Mouse (Mus musculus): ENCODE measurements at regions not wholly inside any gene's neighbourhood (a gene's known extent, or its start where the extent isn't known, plus 50 kb on each side); places are given as distances from the start of the nearest gene placed in this dataset.

DNA sequence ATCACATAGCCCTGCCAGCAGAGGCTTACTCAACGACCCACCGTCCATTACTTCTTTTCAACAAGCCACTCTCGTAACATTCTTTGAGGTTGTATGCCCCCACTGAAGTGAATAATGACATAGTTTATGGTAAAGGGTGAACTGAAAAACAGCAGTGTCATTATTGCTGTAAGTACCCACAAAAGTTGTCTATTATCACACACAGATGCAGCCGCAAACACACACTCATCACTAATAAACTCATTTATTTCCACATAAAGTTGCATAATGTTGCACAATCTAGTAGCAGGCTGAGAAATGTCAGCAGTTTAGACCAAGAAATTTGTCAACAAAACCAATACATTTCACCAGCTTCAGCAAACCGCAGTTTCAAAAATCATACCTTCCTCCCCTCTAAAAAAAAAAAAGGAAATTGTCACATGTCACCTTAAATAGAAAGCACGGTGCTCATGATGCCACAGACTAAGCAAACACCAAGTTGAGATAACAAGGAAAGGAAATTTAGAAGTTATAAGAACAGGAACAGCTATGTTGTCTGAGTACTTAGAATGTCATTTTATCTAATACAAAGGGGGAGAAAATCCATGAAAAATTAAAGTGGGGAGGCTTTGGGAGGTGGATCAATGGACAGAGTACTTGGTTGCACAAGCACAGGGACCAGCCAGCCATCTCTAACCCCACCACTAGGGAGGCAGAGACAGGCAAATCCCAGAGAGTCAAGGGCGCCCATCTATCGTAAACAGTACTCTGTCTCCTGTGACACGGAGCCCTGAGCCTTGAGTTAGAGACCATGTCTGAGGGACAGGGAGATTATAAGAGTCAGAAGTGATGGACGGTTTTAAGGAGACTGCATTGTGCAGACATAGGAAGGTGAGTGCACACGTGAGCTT, 195.9 kb downstream of the Hlx start:
- DNase-seq (ENCODE audit: low spot score in 2 of 2), result no peak

DNA sequence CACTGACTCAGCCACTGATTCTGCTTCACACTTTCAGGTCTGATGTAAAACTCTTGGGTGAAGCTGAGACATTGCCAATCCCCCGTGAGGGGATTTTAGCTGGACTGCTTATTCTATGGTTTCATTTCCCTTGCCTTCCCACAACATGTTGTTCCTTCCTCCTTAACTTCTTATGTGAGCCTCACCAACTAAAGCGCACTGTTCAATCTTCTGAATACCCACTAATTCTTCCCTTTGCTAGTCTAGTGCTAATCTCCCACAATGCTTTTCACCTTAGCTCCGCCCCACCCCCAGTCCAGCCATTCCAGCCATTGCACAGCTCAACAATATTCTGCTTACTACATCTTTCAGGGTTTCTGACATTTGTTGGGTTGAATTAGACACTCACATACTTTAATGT, 196.7 kb downstream of the Hlx start:
- DNase-seq (ENCODE audit: low spot score in 2 of 2), result no peak

DNA sequence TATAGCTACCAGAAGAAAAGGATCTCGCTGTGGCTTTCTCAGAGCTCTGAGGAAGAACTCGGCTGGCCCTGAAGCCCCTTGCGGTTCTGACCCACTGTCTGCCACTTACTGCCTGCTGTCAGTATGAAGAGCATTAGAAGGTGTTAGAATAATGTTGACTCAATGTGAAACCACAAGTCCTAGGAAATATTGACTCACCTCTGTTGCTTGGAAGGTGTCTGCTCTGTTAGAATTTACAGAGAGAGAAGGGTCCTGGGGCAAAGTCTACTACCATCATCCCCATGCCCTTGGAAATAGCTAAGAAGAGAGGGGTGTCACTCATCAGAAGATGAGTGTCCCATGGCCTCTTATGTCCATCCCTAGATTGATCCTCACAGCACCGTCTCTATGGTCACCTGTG, 197.9 kb downstream of the Hlx start:
- no peak for DNase-seq (ENCODE audit: low spot score in 2 of 2)

DNA sequence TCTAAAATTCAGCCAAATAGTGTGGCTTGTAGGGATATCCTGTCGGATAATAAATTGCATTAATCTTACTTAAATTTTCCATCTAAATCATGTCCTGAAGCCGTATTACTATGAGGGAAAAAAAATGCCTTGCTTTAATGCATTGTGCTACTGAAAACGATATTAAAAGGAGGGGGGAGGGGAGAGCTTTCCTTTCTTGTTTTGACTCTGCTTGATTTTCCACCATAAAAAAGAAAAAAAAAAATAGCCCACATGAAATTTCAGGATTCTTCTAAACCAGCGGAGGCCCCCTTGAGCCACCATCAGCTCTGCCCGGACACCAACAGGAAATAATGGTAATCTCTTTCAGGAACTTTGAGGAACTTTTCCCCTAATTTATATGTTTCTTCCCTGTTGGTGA, 198.5 kb downstream of the Hlx start:
- DNase-seq (ENCODE audit: low spot score in 2 of 2), result no peak

DNA sequence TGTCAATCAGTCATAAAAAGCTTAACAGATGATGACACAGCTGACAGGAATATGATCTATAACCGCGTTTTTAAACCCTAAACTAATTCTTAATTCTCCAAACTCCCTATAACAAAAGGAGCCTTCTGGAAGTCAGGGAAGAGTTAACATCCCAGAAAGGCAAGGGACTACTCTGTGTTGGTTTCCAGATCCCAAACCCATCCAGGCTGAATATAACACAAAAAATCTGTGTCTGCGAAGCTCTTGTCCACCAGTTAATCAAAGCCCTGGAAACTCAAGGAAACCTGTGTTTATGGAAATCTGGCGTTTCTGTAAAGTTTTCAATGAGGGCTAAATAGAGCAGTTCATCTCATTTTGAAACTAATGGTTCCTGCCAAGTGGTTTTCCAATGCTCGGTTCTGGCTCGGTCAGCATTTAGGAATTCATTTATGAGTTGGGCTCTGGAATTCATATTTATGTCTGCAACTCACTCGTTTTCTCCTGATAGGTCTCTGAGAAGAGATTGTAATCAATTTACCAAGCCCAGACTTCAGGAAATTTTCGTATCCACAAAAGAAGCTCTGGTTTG, 199.8 kb downstream of the Hlx start:
- DNase-seq (ENCODE audit: low spot score in 2 of 2), result no peak

DNA sequence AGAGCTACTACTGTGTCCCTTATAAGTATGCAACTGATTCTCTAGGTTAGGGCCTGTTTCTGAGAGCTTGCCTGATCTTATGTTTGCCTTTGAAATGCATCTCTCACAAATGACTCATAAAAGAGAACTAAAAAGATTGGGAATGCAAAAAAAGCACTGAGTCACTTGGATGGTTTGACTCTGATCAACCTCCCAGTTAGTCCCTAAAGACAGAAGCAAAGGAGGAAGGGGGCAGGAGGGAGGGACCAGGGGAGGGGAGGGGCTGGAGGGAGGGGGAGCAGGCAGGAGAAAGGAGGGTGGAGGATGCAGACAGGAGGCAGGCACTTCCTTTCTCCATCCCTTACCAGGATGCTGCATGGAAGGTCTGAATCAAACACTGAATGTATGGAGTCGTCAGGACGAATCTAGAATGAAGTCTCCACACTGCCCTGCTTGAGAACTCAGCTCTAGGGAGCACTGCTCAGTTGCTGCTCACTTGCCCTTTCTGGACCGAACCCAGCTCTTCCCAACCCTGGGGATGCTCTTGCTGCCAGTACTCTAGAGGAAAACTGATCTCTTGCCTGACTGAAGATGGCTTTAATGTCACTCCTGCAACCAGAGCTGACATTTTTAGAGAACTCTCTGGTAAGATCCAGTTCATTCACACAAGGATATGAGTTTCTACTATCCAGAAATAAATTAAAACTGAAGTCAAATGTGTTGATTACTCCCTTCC, 201.7 kb downstream of the Hlx start:
- DNase-seq (ENCODE audit: low spot score in 2 of 2), result no peak

DNA sequence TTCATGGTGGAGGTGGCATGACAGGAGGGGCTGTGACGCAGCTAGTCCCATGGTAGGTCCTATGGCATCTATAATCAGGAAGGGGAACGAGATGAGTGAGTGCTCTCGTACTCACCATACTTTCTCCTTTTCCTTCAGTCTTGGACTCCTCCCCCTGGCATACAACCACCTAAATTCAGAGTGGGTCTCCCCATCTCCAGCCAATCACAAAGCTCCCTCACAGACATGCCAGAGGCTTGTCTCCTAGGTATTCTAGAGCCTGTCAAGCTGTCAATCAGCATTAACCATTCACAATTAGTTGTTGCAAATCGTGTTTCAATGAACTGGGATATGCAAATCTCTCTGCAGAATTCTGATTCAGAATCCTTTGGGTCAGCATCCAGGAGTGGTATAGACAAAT, 206.7 kb downstream of the Hlx start:
- DNase-seq (ENCODE audit: low spot score in 2 of 2), result no peak

DNA sequence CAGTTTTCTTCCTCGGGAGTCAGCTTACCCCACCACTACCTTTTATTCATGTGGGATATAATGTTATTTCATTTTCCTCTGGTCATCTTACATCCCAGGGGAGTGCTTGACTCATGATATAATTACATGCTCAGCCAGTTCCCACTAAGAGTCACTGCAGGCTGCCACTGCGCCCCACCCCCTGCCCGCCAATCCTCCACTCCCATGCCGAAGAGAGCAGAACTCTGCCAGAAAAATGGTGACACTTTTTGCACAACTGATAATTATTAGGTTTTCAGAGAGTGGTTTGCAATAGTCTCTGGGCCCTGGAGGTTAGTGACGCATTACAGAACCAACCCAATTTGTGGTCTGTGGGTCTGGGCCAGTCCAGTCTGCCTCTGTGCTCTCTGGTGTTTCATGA, 212.9 kb downstream of the Hlx start:
- DNase-seq (ENCODE audit: low spot score in 2 of 2), result no peak

DNA sequence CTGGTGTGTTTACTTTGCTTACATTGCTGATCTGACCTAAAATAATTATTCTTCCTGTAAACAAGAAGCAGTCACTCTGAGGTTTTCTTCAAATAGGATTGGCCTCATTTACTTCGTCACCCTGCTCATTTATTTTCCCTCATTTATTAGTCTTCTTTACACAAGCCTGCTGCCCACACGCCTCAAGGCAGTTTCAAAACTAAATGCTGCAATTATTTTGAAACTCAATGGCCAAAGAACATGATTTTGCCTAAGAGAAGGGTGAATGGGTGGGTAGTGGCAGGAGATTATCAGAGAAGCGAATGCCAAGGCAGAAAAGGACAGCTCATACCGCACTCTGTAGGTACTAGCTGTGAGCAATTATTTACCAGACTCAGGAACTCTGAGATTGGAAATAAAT, 227.8 kb downstream of the Hlx start:
- no peak for DNase-seq (ENCODE audit: low spot score in 2 of 2)

DNA sequence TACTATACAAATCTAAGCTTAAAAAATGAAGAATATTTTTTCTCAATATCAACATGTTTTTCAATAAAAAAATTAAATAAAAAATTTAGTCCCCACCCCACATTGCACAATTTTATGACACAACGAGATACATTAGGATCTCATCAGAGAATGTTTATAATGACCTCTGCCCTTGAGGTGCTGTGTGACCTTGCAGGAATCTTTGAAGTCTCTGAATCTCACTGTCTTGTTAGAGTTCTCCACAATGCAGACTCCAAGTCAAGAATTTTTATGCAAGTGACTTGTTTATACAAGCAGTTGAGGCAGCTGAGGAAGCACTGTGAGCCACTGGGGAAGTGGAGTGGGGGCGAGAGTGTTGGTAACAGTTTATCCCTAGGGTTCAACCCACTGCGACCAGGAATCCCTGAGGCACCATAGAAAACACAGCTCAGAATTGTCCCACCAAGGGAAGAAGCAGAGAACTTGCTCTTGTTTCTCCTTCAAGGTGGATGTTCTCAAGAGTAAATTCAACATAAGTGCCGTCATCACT, 228.5 kb downstream of the Hlx start:
- no peak for DNase-seq (ENCODE audit: low spot score in 2 of 2)

DNA sequence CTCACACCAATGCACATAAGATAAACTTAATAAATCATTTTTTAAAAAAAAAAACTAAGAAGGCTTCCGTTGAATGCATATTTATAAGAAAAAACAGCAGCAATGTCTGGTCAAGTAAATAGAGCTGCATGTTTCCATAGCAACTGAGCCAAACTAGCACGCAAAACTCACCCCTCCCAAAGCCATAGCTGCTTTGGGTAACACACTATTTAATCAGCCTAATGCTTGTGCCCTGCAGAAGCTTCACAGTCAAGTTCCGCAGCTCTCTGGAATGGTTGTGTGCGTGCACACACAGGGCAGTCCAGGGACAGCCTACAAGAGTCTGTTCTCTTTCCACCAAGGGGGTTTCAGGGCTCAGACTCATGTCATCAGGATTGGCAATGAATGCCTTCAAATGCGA, 231.7 kb downstream of the Hlx start:
- no peak for DNase-seq (ENCODE audit: low spot score in 2 of 2)

DNA sequence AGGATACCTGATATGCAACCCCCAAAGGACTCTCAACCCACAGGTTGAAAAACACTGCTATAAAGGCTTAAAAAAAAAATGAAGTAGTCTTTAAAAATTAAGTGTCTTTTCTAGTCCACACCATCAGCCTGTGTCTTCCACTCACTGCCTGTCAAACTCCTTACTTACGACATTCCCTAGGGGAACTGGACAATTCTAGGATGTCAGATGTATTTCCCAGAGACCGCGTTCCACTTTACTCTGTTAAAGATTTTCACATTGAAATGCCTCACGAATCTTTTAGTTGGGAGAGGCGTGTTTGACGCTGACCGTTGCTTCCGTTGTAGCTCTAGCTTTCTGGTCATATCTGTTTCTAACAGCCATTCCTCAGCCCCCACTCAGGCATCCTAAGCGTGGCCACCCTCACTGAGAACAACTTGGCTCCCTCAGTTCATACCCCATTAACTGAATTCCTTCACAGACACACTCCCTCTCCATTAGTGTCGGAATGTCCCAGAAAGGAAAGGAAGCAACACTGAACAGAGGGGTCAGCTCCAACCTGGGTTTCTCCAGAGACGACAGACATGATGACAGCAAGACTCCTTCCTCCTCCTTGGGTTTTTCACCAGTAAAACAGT, 233.4 kb downstream of the Hlx start:
- no peak for DNase-seq (ENCODE audit: low spot score in 2 of 2)

DNA sequence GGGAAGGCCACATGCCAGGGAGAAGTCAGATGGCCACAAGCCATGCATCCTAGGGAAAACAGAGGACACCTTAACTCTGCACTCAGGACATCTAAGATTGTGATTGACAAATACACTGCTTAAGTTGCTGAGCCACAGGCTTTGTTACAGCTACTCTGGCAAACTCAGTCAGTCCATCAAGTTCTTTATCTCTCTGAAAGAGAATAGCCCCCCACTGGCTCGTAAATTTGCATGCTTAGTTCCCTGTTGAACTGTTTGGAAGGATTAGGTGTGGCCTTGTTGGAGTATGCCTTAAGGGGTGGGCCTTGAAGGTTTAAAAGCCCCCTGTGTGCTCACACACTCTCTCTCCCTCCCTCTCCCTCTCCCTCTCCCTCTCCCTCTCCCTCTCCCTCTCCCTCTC, 235.4 kb downstream of the Hlx start:
- no peak for DNase-seq (ENCODE audit: low spot score in 2 of 2)

DNA sequence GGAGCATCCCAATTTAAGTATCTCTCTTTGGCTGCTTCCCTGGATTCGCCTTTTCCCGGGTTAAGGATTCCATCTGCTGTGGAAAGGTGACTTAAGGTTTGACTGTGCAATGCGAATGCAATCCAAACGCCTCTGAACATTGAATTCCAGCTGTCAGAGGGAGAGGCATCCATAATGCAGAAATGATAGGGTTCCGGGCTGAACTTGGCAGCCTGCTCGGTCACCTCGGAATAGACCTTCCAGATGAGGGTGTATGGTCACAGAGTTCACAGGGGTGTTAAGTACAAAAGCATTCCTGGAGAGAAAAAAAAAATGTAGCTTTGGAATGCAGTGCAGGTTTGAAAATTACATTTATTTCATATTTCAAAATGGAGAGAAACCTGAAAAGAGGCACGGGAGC, 238.6 kb downstream of the Hlx start:
- no peak for DNase-seq (ENCODE audit: low spot score in 2 of 2)

DNA sequence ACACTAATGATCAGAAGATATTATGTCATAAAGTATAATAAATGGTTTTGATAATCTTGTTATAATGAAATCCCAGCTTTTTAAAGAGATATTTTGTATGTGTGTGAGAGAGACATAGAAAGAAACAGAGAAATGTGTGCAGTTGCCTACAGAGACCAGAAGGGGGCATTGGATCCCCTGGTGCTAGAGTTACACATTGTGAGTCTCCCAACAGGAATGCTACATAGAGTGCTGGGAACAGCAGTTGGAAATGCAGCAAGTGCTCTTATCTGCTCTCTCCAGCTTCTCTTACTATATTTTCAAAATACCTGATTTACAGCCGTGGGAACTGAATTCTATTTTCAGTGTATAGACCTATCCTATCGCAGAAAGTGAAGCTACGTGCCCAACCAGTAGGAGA, 240.3 kb downstream of the Hlx start:
- DNase-seq (ENCODE audit: low spot score in 2 of 2), result no peak

DNA sequence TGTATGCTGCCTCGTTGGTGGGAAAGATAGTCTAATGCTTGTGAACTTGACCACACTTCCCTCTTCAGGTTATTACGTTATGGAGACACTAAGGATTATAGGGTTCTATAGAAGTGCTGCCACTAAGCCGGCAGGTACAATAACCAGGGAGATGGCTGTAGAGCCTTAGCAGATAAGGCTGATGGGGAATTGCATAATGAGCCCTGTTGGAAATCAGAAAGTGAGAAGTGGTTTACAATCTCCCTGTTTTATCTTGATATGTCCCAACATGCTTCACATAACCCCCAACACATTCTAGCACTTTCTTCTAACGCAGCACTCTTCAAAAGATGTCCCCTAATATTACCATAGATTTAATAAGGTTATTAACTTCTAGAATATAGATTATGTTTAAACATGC, 241.2 kb downstream of the Hlx start:
- DNase-seq (ENCODE audit: low spot score in 2 of 2), result no peak

DNA sequence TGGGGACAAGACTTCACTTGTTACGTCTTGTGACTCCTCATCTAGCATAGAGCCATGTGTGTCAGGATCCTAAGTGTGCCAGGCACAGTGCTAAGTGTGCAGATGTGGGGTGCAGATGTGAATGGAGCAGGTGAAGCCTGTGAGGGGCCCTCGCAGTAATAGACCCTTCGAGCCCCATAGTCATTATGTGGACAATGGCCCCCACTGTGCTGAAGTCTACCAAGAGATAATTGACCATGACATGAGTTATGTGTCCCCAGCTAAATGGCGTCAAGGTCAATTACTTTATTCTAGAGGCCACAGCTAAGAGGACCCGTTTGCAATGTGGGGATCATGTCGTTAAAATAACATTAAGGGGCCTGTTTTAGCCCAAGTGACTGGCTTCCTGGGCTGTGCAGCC, 245.0 kb downstream of the Hlx start:
- no peak for DNase-seq (ENCODE audit: low spot score in 2 of 2)

DNA sequence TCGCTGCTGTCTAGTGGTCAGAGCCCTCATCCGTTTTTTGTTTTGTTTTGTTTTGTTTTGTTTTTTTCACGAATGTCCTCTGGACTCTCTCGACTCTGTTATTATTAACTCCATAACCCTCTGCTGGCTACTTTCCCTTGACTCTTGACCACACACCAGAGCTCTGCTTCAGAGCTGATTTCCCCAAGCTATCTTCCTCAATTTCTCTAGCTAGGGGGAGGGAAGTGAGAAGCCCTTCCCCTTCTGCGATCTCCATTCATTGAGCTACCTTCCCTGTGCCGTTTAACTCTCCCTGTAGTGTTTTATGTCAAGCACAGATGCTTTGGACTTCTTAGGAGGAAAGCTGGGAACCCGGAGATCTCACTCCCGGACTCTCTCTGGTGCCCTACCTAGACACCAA, 247.6 kb downstream of the Hlx start:
- no peak for DNase-seq (ENCODE audit: low spot score in 2 of 2)

DNA sequence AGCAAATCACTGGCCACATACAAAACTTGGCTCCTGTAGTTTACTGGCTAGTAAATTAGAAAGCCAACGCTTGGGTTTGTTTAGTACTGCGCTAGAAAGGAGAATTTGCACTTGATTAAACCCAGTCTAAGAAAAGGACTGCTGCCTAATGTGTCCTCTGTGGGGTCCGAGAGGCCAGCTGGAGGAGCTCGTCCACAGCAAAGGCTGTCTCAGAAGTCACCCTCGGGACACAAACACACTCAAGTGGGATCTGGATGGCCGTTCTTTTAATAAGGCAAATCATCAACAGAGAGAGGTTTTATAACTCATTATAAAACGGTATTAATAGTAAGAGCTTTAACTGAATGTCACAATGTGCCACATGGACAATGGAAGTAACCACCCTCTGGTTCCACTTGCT, 249.0 kb downstream of the Hlx start:
- DNase-seq (ENCODE audit: low spot score in 2 of 2), result no peak

DNA sequence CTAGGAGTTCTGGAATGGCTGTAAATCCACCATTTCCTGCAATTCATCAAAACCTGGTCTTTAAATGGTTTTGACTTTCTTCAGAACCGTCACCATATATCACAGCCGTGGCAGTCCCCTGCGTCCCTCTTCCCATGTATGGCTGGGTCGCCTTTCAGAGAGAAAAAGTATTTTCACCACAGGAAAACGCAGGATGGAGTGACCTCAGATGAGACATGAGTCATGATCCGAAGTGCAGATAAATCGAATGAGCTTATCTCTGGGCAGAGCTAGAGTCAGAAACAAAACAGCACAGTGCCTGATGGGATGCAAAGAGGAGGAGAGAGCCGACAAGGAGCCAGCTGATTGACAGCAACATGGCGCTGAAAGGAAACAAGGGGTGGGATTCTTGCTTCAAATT, 250.4 kb downstream of the Hlx start:
- no peak for DNase-seq (ENCODE audit: low spot score in 2 of 2)

DNA sequence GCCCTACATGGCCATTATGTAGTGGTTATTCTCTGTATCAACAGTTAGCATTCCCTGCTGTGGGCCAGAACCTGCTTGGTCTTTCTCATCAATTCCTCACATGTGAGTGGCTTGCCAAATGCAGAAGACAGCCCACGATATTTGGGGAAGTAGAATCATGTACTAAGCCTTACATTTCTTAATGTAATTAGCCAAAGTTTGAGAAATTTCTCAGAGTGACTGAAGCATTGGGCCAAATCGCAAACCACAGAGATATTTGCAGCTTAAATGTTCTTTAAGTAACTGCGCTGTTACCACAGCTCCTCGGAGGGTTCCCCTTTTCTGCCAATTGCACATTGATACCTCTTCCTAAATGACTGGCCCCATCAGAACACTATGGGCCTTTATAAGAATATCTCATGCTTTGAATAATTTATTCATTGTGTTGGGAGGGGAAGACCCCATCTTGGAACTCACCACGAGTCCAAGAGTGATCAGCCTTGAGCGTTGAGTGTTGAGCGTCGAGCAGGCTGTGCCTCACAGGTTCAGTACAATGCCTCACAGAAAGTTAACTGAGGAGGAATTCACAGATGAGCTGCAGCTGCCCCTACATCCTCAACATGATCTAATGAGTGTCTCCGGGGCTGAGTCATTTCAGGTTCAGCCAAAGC, 251.7 kb downstream of the Hlx start:
- DNase-seq (ENCODE audit: low spot score in 2 of 2), result no peak
